Mouse (Mus musculus) cerebellum, adult 2 months (tissue): Measurements from ENCODE around the gene Myo1a. TPM values are rescaled to one million over a fixed set of nuclear protein-coding genes. Genes with fewer than 3 reads are reported as not detected.

ENCODE experiments used
- DNase-seq, 2 experiments: peaks; one replicate each; pipeline ENCODE4 v3.0.0; 2021
- H3K27ac ChIP-seq: fragments of 200-500 bp; 2 replicates; pipeline ENCODE4 v1.5.1; 2012; ENCODE audit warnings: low read length, control low read depth, inconsistent platforms; ENCODE audit not compliant: insufficient read depth
- H3K27me3 ChIP-seq: fragments of 200-500 bp; 2 replicates; pipeline ENCODE4 v1.6.1; 2012; ENCODE audit warnings: inconsistent platforms, mild to moderate bottlenecking, low read length, moderate library complexity; ENCODE audit not compliant: control insufficient read depth, insufficient read depth
- H3K4me1 ChIP-seq: fragments of 200-500 bp; 2 replicates; pipeline ENCODE4 v1.6.1; 2011; ENCODE audit warnings: low read length; ENCODE audit not compliant: control insufficient read depth, insufficient read depth
- H3K4me3 ChIP-seq: fragments of 200-500 bp; replicated peaks from 2 replicates; pipeline ENCODE3; 2011; ENCODE audit warnings: mild to moderate bottlenecking, low read depth, low read length, control low read depth; ENCODE audit not compliant: insufficient read depth
- CTCF ChIP-seq: fragments of 200-500 bp; IDR thresholded peaks from 2 replicates; pipeline ENCODE4 v1.5.1; 2011; ENCODE audit warnings: low read depth, mild to moderate bottlenecking, control low read depth, low read length, moderate library complexity, borderline replicate concordance; ENCODE audit not compliant: insufficient read depth
- POLR2A ChIP-seq: fragments of 200-500 bp; IDR thresholded peaks from 2 replicates; pipeline ENCODE4 v1.6.1; 2011; ENCODE audit warnings: low read length, control low read depth, borderline replicate concordance; ENCODE audit not compliant: insufficient read depth
- WGBS: fragments of 180-500 bp; shearing (Covaris S2); methylation state at CpG from one replicate; pipeline ENCODE4 v1.1.7; 2018; 5-methylcytosine and 5-hydroxymethylcytosine counted together
- polyA plus RNA-seq: library from polyadenylated mRNA; depleted of rRNA; stranded (reverse); fragments of >200 nt; gene quantifications from 2 replicates; pipeline ENCODE4 v1.2.3, GENCODE M21; 2012

Myo1a gene
- polyA plus RNA-seq, 1 experiment, result 1.2 TPM

DNA sequence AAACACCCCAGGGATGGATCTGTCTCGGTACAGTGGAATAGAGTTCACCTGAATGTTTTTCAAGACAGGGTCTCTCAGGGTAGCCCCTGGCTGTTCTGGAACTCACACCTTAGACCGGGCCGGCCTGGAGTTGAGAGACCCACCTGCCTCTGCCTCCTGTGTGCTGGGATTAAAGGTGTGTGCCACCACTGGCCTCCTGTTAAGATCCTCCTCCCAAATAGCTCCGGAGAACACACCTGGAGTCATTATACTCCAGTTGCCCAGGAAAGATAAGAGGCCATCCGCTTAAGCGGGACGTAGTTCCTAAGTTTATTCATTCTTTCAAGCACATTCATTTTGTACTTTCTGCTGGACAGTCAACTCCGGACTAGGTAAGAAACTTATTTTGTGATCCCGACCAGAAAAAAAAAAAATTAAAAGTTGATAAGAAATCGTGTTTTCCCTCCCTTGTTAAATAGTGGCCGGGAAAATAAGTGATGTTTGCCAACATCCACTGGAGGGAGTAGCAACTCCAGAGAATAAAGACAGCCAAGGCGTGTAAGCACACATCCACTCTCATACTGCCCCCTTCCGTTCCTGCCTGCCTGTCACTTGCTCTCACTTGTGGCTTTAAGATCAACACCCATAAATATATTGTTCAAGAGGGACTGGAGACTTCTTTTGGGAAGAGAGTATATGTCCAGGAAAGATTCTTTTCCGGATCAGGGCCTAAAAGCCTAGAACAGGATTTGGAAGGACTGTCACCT, 27.2 kb upstream of the Myo1a start:
- Histone ChIP-seq H3K27me3 (no peaks in the 10 kb centered on the region), H3K4me3 (peak overlapping the region; percentile 54), H3K4me1 (no peaks in the 10 kb centered on the region), H3K27ac (no peak overlapping the region)
- peak in 1 of 2 experiments; percentile 70 for DNase-seq
- TF ChIP-seq POLR2A (no peak), CTCF (peak; percentile 80)
- 6% methylated on average over 14 of the region's 14 CpGs for WGBS

DNA sequence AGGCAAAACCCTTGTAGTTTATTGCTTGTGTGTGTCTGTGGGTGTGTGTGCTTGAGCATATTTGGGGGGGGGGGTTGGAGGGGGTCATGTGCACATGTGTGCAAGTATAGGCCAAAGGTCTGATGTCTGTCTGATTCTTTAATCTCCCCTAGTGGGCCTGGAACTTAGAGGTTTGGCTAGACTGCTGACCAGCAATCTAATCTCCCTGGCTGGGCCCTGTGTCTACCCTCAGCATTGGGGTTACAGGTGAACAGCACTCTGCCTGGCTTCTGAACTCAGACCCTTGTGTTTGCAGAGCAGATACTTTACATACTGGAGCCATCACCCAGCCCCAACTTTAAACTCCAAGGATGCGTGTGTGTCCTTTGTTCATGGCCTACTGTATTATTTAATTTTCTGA, 25.8 kb upstream of the Myo1a start:
- H3K27ac ChIP-seq, result no peak overlapping the region
- WGBS, result 94% methylated on average over 1 of the region's 1 CpGs
- TF ChIP-seq CTCF (no peak), POLR2A (no peak)
- H3K27me3 ChIP-seq, result no peaks in the 10 kb centered on the region
- H3K4me1 ChIP-seq, result no peaks in the 10 kb centered on the region
- no peak for DNase-seq
- H3K4me3 ChIP-seq, result no peak overlapping the region

DNA sequence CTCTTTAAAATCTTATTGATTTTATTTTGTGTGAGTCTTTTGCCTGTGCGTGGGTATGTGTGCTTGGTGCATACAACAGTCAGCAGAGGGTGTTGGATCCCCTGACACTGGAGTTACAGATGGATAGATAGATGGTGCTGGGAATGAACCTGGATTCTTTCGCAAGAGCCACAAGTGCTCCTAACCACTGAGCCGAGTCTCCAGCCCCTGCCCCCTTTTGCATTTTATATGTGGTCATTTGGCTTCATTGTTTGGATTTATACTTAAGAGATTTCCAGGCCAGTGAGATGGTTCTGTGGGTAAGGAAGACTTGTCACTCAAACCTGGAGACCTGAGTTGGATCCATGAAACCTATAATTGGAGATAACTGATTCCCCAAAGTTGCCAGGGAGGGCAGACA, 25.1 kb upstream of the Myo1a start:
- H3K4me1 ChIP-seq, result no peaks in the 10 kb centered on the region
- H3K4me3 ChIP-seq, result no peak overlapping the region
- WGBS, result 89% methylated on average over 3 of the region's 3 CpGs
- H3K27ac ChIP-seq, result no peak overlapping the region
- DNase-seq, result no peak
- H3K27me3 ChIP-seq, result no peaks in the 10 kb centered on the region
- no peak for TF ChIP-seq CTCF
- no peak for TF ChIP-seq POLR2A

DNA sequence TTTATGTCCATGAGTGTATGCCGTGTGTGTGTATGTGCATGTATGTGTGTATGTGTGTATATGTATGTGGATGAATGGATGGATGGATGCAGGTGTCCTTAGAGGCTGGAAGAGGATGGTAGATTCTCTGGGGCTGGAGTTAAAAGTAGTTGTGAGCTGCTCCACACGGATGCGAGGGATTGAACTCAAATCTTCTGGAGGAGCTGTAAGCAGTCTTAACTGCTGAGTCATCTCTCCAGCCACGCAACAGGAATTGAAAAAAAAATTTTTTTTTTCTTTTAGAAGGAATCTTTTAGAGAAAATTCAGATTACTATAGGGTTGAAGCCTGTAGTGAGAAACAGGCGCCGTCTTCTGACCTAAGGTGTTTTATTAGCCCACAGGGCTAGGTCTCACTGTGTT, 22.1 kb upstream of the Myo1a start:
- no peak for TF ChIP-seq CTCF
- no peak for TF ChIP-seq POLR2A
- H3K27ac ChIP-seq, result no peak overlapping the region
- H3K4me3 ChIP-seq, result no peak overlapping the region
- DNase-seq, result no peak
- H3K4me1 ChIP-seq, result 0 out of 2 replicates have a peak, but pooled peaks cover 3% of the 10 kb centered on the region
- H3K27me3 ChIP-seq, result no peaks in the 10 kb centered on the region
- WGBS, result 95% methylated on average over 6 of the region's 6 CpGs

DNA sequence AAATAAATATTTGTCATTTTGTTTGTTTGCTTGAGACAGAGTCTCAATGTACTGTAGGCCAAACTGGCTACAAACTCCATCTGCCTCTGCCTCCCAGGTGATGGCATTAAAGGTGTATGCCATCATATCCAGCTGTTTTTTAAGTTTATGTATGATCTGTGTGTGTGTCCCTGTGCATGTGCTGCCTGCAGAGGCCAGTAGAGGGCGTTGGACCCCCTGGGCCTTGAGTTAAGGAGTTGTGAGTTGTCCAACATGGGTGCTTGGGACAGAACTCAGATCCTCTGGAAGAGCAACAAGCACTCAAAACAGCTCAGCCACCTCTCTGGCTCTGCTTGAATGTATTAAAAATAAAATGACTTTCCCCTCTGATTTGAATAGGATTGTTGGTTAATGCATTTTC, 13.9 kb upstream of the Myo1a start:
- H3K27ac ChIP-seq, result no peak overlapping the region
- DNase-seq, result no peak
- H3K27me3 ChIP-seq, result no peaks in the 10 kb centered on the region
- H3K4me3 ChIP-seq, result no peak overlapping the region
- 0 out of 2 replicates have a peak, but pooled peaks have one; percentile 3 for TF ChIP-seq CTCF
- TF ChIP-seq POLR2A, result no peak
- WGBS, result 26% methylated on average over 1 of the region's 1 CpGs
- no peaks in the 10 kb centered on the region for H3K4me1 ChIP-seq

DNA sequence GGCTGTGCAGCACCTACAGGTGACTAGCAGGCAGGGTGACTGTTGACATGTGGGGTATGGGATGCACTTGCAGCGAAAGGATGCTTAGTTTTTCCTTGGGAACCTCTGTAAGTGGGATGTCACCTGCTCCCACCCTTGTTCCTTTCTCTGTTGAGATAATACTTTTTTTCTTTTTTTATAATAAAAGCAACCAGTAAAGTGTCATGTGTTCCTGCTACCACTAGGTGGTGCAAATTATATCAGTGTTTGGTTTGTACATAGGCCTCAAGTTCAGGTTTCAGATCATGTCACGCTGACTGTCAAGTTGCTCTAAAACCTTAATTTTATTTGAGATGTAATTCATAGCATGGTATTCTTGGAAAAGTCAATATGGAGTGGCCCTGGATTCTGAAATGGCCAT, 10.3 kb upstream of the Myo1a start:
- Histone ChIP-seq H3K4me1 (no peaks in the 10 kb centered on the region), H3K4me3 (no peak overlapping the region), H3K27ac (no peak overlapping the region), H3K27me3 (no peaks in the 10 kb centered on the region)
- DNase-seq, result no peak
- WGBS, result 50% methylated on average over 2 of the region's 2 CpGs
- TF ChIP-seq CTCF (peak; percentile 25; the same call in 1 of the 2 replicates), POLR2A (no peak)

DNA sequence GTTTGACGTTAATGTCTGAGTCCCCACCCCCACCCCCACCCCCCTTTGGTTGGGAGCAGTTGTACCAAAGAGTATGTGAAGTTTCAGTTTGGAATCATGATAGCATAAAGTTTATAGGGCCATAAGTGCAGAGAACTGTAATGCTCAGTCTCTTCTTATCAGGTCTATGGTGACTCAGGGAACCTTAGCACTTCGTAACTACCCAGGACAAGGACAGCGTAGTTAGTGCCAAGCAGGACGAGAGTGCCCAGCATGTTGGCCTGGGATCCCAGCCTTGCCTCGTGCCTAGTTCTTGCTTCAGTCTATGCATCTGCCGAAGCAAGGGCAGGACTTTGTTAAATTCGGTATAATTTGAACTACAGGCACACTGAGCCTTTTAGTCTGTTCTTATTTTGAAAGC, 9.2 kb upstream of the Myo1a start:
- H3K4me3 ChIP-seq, result no peak overlapping the region
- H3K27ac ChIP-seq, result no peak overlapping the region
- H3K27me3 ChIP-seq, result no peaks in the 10 kb centered on the region
- DNase-seq, result no peak
- TF ChIP-seq CTCF, result no peak
- no peak for TF ChIP-seq POLR2A
- WGBS, result 85% methylated on average over 7 of the region's 7 CpGs
- no peaks in the 10 kb centered on the region for H3K4me1 ChIP-seq

DNA sequence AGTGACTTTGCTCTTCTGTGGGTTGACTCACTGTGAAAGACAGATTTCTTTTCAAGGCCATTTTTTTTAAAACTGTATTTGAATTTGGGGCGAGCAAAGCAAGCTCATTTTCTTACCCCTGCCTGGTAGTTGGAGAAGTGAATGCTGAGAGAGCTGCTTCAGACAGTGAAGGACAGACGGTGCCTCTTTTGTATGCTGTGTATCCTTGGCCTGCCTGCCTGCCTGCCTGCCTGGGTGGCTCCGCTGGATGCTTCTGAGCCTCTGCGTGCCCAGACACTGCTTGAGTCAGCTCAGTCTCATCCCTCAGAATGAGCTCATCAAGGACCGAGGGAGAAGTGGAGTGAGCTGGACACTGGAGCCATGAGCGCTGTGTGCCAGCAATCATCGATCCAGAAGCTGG, 6.0 kb upstream of the Myo1a start:
- whole genome bisulfite sequencing, result 58% methylated on average over 7 of the region's 7 CpGs

More for the DNA sequence above, 6.0 kb upstream of the Myo1a start:
- TF ChIP-seq CTCF (no peak), POLR2A (no peak)
- no peaks in the 10 kb centered on the region for H3K4me1 ChIP-seq
- no peak for DNase-seq
- no peak overlapping the region for H3K27ac ChIP-seq
- no peak overlapping the region for H3K4me3 ChIP-seq
- H3K27me3 ChIP-seq, result no peaks in the 10 kb centered on the region
